Mouse (Mus musculus) adrenal gland, adult 2 months (tissue): Measurements from ENCODE around the gene Iqcf1. TPM values are rescaled to one million over a fixed set of nuclear protein-coding genes. Genes with fewer than 3 reads are reported as not detected.
A peak's percentile ranks its signal among the peaks of the same experiment; 100 is the strongest.

Source experiments
- DNase-seq: peaks from one replicate; pipeline ENCODE4 v3.0.0; 2021
- long read RNA-seq: library from polyadenylated mRNA; stranded (forward); transcript quantifications from one replicate; pipeline ENCODE4 v2.0.0, GENCODE M21; 2021
- polyA plus RNA-seq: library from polyadenylated mRNA; depleted of rRNA; stranded (reverse); fragments of >200 nt; gene quantifications from 2 replicates; pipeline ENCODE4 v1.2.3, GENCODE M21; 2012; rRNA removed
- total RNA-seq, 2 experiments: library from RNA; stranded (reverse); gene quantifications; 2 replicates each; pipeline ENCODE4 v1.2.3; 2021

Gene Iqcf1
- total RNA-seq: not detected
- polyA plus RNA-seq: not detected in 2 replicates
- long read RNA-seq: 0 reads

GRCm38 (mm10) chr9:106499667-106500066, at the start of gene Iqcf1:
Gene Iqcf1 (plus strand): TSS chr9:106499967.
- peak; percentile 39 for DNase-seq

GRCm38 (mm10) chr9:106450661-106451060, 49.1 kb upstream of the Iqcf1 start:
- peak; percentile 82 for DNase-seq

GRCm38 (mm10) chr9:106451298-106451697, 48.5 kb upstream of the Iqcf1 start:
- DNase-seq: no peak

DNA sequence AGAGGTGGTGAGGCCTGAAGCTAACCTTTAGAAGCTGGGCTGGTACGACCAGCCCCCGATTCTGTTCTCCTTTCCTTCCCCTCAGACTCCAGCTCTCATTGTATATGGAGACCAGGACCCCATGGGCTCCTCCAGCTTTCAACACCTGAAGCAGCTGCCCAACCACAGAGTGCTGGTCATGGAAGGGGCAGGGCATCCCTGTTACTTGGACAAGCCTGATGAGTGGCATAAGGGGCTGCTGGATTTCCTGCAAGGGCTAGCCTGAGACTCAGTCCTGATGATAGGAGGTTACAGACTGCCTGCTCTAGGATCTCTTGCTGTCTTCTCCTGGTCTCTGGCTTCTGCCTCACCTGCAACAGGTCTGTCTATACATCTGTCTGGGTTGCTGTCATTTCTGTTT, 47.9 kb upstream of the Iqcf1 start:
- DNase-seq: no peak

DNA sequence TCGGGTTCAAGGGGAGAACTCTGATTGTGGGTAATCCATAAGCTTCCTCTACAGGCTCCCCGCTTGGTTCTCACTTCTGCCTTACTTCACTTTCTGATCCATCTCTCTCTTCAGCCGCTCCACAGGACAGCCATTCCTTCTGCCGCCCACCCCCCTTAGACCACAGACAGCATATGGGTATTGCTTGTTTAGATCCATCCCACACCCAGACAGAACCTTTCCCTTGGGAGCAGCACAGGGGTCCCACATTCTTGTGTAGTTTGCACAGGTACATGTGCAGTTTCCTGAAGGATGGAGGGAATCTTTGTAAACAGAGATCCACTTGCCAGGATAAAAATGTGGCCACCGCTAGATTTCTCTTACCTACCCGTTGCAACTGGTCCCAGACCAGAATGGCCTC, 47.4 kb upstream of the Iqcf1 start:
- no peak for DNase-seq

GRCm38 (mm10) chr9:106452821-106453220, 46.9 kb upstream of the Iqcf1 start:
- no peak for DNase-seq

GRCm38 (mm10) chr9:106453271-106454070, 46.3 kb upstream of the Iqcf1 start, which contains the start of gene Pcbp4:
Gene Pcbp4 (plus strand): TSS chr9:106453291.
- peak; percentile 69 for DNase-seq

DNA sequence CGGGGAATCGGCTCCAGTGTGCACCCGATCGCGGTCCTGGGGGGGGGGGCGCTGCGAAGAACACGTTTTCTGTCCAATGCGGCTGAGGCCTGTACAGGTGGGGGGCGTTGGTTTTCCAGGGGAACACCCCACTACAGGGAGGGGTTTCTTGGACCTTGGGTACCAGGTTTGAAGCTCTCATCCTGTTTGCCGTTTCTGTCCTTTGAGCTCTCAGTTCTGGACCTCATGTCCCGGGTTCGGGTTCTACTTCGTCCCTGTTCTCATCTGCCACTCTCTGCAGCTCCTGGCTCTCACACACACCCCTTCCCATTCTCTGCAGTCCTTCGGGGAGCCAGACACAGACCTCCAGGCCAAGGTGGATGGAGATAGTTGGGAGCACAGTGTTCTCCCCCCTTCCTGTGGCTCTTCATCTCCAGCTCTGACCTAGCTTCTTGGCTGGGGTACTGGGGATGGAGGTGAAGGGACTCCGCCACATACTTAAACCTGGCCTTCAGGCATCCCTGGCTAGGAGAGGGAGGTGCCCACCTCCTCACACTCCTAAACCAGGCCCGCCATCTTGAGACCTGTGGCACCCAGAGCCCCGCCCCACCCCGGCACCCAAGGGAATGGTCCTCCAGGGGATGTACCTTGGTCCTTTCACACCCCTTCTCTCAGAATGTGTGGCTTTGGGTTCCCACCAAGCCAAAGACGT, 45.6 kb upstream of the Iqcf1 start:
- DNase-seq: no peak

GRCm38 (mm10) chr9:106454888-106455681, 44.7 kb upstream of the Iqcf1 start:
- DNase-seq: no peak

DNA sequence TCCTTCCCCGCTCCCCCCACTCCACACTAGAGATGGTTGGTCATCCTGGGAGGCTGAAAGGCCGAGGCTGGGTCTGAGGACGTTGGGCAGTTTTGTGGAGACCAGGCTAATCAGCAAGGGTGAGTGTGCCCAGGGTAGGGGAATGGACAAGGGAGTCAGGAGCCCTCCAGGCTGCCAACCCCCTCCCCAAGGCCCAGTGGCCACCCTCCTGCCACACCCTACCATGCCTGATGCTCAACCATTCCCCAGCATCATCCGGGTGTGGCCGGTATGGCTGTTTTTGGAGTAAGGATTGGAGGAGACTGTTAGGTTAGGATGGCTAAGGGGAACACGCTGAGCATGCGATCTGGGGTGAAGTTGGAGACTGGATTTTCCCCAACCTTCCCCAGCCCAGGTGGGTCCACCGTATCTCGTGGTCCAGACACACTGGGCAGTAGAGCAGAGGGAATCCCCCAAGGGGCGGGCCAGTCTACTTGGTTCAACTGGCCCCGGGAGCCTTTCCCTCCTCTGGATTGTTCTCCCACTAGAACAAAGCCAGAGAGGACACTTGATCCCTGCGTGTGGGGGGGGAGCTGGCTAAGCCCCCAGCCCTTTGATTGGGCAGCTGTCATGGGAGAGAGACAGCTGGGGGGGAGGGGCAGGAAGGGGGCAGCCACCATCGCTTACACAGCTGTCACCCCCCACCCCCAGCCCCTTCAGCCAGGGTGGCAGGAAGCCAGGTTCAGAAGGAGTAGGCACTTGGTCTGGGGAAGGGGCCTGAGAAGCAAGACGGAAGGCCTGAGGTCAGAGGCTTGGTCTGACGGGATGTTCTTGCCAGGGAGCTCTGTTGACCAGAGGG, 43.2 kb upstream of the Iqcf1 start:
- DNase-seq: no peak

DNA sequence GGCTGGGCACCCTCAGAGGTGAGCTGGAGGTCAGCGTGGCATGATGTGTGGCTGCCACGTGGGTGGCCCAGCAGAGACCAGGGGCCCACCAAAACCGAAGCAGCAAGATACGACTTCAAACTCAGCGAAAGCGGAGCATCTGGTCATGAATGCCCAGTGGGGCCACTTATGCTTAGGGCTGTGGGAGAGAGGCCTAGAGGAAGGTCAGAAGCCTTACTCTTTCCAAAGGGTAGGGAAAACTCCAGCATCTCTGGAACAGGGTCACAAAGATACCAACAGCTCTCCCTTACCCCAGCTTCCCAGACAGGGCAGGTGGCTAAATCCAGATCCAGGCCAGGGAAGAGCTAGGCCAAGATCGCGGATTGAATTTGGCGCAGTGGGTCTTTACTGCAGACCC, 42.6 kb upstream of the Iqcf1 start:
- no peak for DNase-seq

DNA sequence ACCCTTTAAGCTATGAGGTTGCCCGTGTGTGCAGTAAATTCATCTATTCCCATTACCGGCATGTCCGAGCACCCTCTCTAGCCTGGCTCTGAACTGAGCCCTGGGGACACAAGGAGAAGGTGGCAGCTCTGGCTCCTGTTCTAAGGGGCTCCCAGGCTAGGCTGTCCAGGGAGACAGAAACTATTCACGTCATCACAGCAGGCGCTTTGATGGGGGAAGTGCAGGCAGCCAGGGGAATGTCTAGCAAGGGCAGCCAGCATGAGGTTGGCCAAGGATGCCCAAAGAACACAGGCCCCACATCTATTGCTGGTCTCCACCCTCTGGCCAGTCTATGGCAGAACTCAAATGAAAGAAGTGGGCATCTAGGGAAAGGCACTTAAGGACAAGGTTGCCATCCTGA, 41.8 kb upstream of the Iqcf1 start:
- no peak for DNase-seq

- DNase-seq: no peak
Measured at GRCm38 (mm10) chr9:106459946-106460345, 39.8 kb upstream of the Iqcf1 start.

DNA sequence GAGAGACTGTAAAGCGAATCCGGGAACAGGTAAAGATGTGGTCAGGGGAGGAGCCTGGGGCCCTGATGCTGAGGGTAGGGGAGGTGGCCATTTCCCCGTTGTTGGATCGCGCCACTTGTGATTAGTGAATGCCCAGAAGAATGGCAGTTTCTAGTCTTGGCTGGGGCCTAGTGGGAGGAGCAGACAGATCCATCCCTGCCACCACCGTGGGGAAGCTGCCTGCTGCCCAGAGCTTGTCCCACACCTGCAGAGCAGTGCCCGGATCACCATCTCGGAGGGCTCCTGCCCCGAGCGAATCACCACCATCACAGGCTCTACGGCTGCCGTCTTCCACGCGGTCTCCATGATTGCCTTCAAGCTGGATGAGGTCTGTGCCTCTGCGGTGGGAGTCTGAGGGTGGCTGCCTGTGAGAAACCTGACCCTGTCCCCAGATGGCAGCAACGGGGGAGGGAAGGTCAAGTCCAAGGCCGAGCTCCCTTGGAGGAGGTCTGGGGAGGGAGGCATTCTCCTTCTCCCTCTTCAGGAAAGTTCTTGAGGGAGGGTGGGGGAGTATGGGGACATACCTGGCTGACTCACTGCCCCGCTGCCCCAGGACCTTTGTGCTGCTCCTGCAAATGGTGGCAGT, 39.3 kb upstream of the Iqcf1 start:
- DNase-seq: no peak

DNA sequence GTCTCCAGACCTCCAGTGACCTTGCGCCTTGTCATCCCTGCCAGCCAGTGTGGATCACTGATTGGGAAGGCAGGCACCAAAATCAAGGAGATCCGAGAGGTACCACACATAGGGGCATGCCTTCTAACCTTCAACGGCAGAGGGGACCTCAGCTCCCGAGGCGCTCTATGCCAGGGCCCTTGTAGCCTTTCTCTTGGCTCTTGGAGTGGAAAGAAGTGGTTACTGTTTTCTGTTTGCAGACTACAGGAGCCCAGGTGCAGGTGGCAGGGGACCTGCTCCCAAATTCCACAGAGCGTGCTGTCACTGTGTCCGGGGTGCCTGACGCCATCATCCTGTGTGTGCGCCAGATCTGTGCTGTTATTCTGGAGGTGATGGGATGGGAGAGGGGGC, 38.7 kb upstream of the Iqcf1 start:
- DNase-seq: no peak

DNA sequence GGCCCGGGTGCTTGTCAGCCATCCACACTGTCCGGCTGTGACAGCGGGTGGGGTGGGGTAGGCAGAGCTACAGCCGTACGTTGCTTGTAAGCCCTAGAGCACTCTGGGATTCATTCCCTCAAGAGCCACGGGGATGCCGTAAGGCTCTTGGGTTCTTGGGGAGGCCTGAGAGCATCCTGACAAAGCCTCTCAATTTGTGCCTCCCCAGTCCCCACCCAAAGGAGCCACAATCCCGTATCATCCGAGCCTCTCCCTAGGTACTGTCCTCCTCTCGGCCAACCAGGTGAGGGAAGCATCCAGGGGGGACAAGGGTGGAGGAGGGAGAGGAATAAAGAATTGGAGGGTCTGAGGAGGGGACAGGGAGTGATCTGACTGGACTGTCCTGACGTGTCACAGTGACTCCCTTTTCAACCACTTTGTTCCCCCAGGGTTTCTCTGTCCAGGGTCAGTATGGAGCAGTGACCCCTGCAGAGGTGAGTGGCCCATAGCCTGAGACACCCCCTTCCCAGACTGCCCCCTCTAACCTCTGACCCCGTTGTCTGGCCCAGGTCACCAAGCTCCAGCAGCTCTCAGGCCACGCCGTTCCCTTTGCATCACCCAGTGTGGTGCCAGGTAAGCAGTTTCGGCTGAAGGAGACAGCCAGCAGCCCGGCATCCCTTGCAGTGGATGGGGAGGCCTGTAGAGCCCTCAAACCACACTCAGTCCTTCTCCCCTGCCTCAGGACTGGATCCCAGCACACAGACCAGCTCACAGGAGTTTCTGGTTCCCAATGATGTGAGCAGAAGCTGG, 37.9 kb upstream of the Iqcf1 start:
- DNase-seq: no peak

GRCm38 (mm10) chr9:106462430-106462800, 37.4 kb upstream of the Iqcf1 start:
- no peak for DNase-seq

DNA sequence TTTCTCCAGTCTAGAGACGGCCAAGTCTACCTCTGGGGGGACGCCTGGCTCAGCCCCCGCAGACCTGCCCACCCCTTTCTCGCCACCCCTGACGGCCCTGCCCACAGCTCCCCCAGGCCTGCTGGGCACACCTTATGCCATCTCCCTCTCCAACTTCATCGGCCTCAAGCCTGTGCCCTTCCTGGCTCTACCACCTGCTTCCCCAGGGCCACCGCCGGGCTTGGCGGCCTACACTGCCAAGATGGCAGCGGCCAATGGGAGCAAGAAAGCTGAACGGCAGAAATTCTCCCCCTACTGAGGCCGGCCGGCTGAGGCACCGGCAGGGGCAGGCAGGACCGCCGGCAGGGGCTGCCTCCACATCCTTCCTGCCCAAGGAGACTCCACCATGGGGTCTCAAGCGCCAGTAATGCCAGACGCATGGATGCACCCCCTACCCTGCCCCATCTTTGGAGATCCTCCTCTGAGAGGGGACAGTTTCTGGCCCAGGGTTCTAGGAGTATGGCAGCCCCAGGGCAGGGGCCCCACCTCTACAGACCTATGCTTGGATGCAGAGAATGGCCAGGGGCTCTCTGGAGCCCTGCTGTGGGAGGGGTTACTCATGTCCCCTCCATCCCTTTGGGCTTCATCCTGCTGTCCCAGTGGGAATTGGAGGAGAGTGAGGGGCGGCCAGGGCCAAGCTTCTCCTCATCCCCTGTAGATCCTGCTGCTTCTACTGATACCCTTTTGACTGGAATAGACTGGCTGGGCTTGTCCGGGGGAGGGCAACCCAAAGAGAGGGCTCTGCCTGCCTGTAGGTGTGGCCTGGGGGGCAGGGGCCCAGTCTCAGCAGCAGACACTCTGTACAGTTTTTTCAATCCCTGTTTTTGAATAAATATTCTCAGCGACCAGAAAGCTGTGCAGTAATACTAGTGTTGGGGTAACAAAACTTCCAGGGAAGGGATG, 36.4 kb upstream of the Iqcf1 start:
- no peak for DNase-seq
